ENCODE assay signal across 8 mouse cellular contexts in genomic region chr1:157412454-157413369, GRCm38 (mm10). TPM values are rescaled to one million over a fixed set of nuclear protein-coding genes. Genes with fewer than 3 reads are reported as not detected.
DNase-seq lines count a peak whose midpoint lies in the region; ATAC-seq and TF ChIP-seq lines count a peak whose summit lies in the region.

Rasal2 (minus strand) TSS chr1:157412595.

- peak; percentile 88 for ATAC-seq in frontal cortex, adult (ENCODE audit: low TSS enrichment)
- peak; percentile 96 for ATAC-seq in lung, postnatal 0 days

- H3K4me2 ChIP-seq in lung, postnatal 0 days (replicated peaks; ENCODE audit: low read depth, low read length) = peak within 1 kb of the TSS; percentile 78

- H3K27ac ChIP-seq in hindbrain, embryonic 10.5 days = peak within 1 kb of the TSS; percentile 97
- H3K27ac ChIP-seq in lung, postnatal 0 days (ENCODE audit: low read length) = peak within 1 kb of the TSS; percentile 92

- H3K27me3 ChIP-seq in hindbrain, embryonic 10.5 days (ENCODE audit: insufficient read depth, poor library complexity, severe bottlenecking) = no peaks in the 10 kb centered on the region
- H3K27me3 ChIP-seq in lung, postnatal 0 days (replicated peaks; ENCODE audit: insufficient read depth, low read length) = no peaks in the 10 kb centered on the region

- under 1% methylated on average over 62 of the region's 62 CpGs for WGBS in hindbrain, embryonic 10.5 days
- WGBS in lung, postnatal 0 days = under 1% methylated on average over 62 of the region's 62 CpGs

- peak; percentile 99 for DNase-seq in MN1 (ENCODE audit: low spot score)
- DNase-seq in cerebellum, adult 9-10 months = peak; percentile 95
- peak; percentile 96 for DNase-seq in hindbrain, embryonic 10.5 days (ENCODE audit: low spot score)
- peak; percentile 96 for DNase-seq in layer of hippocampus, adult 9-11 months
- DNase-seq in lung, postnatal 0 days (ENCODE audit: low spot score) = peak; percentile 98
- peak; percentile 93 for DNase-seq in ovary, postnatal 14 days (ENCODE audit: low spot score)
- peak; percentile 93 for DNase-seq in thymus, postnatal 14 days

- no peaks in the 10 kb centered on the region for H3K9me3 ChIP-seq in hindbrain, embryonic 10.5 days
- no peaks in the 10 kb centered on the region for H3K9me3 ChIP-seq in lung, postnatal 0 days (ENCODE audit: low read length)

- peaks cover 40% of the 10 kb centered on the region for H3K4me1 ChIP-seq in hindbrain, embryonic 10.5 days (replicated peaks)
- H3K4me1 ChIP-seq in lung, postnatal 0 days (ENCODE audit: insufficient read depth, low read depth, low read length) = no peaks in the 10 kb centered on the region

- TF ChIP-seq CTCF in lung, postnatal 0 days (IDR thresholded peaks at IDR 0.05) = peak; percentile 1; the same call in 1 of the 2 replicates

- TF ChIP-seq EP300 in lung, postnatal 0 days (IDR thresholded peaks at IDR 0.05) = no peak

- H3K9ac ChIP-seq in lung, postnatal 0 days (replicated peaks; ENCODE audit: low read depth) = peak within 1 kb of the TSS; percentile 62

- H3K4me3 ChIP-seq in hindbrain, embryonic 10.5 days = peak within 1 kb of the TSS; percentile 84
- peak within 1 kb of the TSS; percentile 90 for H3K4me3 ChIP-seq in lung, postnatal 0 days (ENCODE audit: low read depth, low read length)

- peaks cover 23% of the 10 kb centered on the region for H3K36me3 ChIP-seq in hindbrain, embryonic 10.5 days
- no peaks in the 10 kb centered on the region for H3K36me3 ChIP-seq in lung, postnatal 0 days (ENCODE audit: insufficient read depth, low read length)

RNA-seq across cellular contexts. Expression of gene Rasal2, which starts in this region (rescaled TPM):
- 11.2 and 18.5 TPM in 2 replicates for polyA plus RNA-seq in hindbrain, embryonic 10.5 days (2016; fragmentation: Nextera tagmentation; extraction: Ambion mirVana)
- 15.3 and 19.8 TPM in 2 replicates for polyA plus RNA-seq in lung, postnatal 0 days (2015; fragmentation: Nextera tagmentation; extraction: Ambion mirVana)

Comparison
In these comparisons a context has a peak if more than half of its experiments do, and no peak if none do; other contexts are left out.
1. Peak in every context shown above with its lines: DNase-seq, ATAC-seq, H3K4me3 ChIP-seq and H3K27ac ChIP-seq.